Mouse (Mus musculus): ENCODE results near the gene Parp8. TPM values are rescaled to one million over a fixed set of nuclear protein-coding genes. Genes with fewer than 3 reads are reported as not detected.
A peak's percentile ranks its signal among the peaks of the same experiment; 100 is the strongest.

Parp8 gene
- polyA plus RNA-seq, 1 experiment from 2014 or later, result 16.2 TPM

GRCm38 (mm10) chr13:117028221-117028620 lies 2.9 kb upstream of the Parp8 start:
- peaks cover 16% of the 10 kb centered on the region for H3K79me2 ChIP-seq (ENCODE audit: inconsistent target)
- H3K36me3 ChIP-seq (ENCODE audit: inconsistent target), result no peaks in the 10 kb centered on the region
- no peak overlapping the region for H3K27ac ChIP-seq
- 31% methylated on average over 5 of the region's 5 CpGs for WGBS (ENCODE audit: missing documents)
- H3K4me3 ChIP-seq (ENCODE audit: inconsistent target), result no peak overlapping the region

GRCm38 (mm10) chr13:117027336-117027735 lies 2.0 kb upstream of the Parp8 start:
- Histone ChIP-seq H3K79me2 (ENCODE audit: inconsistent target) (peaks cover 25% of the 10 kb centered on the region), H3K4me3 (ENCODE audit: inconsistent target) (no peak overlapping the region), H3K27ac (no peak overlapping the region), H3K36me3 (ENCODE audit: inconsistent target) (no peaks in the 10 kb centered on the region)
- 94% methylated on average over 9 of the region's 9 CpGs for WGBS (ENCODE audit: missing documents)

GRCm38 (mm10) chr13:117026276-117026780 lies 991 bp upstream of the Parp8 start:
- Histone ChIP-seq H3K79me2 (ENCODE audit: inconsistent target) (peaks cover 35% of the 10 kb centered on the region), H3K4me3 (ENCODE audit: inconsistent target) (peak overlapping the region; percentile 14; the same call in 1 of the 2 replicates), H3K36me3 (ENCODE audit: inconsistent target) (no peaks in the 10 kb centered on the region), H3K27ac (no peak overlapping the region)
- 67% methylated on average over 7 of the region's 7 CpGs for WGBS (ENCODE audit: missing documents)

GRCm38 (mm10) chr13:117024916-117025225 lies 466 bp downstream of the Parp8 start:
- peaks cover 50% of the 10 kb centered on the region for H3K79me2 ChIP-seq (ENCODE audit: inconsistent target)
- peak overlapping the region; percentile 93 for H3K4me3 ChIP-seq (ENCODE audit: inconsistent target)
- 1% methylated on average over 9 of the region's 18 CpGs for WGBS (ENCODE audit: missing documents)
- no peaks in the 10 kb centered on the region for H3K36me3 ChIP-seq (ENCODE audit: inconsistent target)
- peak overlapping the region; percentile 66 for H3K27ac ChIP-seq

GRCm38 (mm10) chr13:117024127-117024915 lies 1.0 kb downstream of the Parp8 start:
- Histone ChIP-seq H3K79me2 (ENCODE audit: inconsistent target) (peaks cover 55% of the 10 kb centered on the region), H3K27ac (peak overlapping the region; percentile 46; the same call in 1 of the 2 replicates), H3K4me3 (ENCODE audit: inconsistent target) (peak overlapping the region; percentile 93), H3K36me3 (ENCODE audit: inconsistent target) (no peaks in the 10 kb centered on the region)
- WGBS (ENCODE audit: missing documents), result 1% methylated on average over 49 of the region's 64 CpGs

- Histone ChIP-seq H3K4me3 (ENCODE audit: inconsistent target) (peak overlapping the region; percentile 54), H3K36me3 (ENCODE audit: inconsistent target) (no peaks in the 10 kb centered on the region), H3K79me2 (ENCODE audit: inconsistent target) (peaks cover 63% of the 10 kb centered on the region), H3K27ac (peak overlapping the region; percentile 46; the same call in 1 of the 2 replicates)
- WGBS (ENCODE audit: missing documents), result 8% methylated on average over 12 of the region's 12 CpGs
Observed at GRCm38 (mm10) chr13:117023346-117024050, 1.8 kb downstream of the Parp8 start.

- Histone ChIP-seq H3K4me3 (ENCODE audit: inconsistent target) (no peak overlapping the region), H3K36me3 (ENCODE audit: inconsistent target) (no peaks in the 10 kb centered on the region), H3K79me2 (ENCODE audit: inconsistent target) (peaks cover 92% of the 10 kb centered on the region), H3K27ac (no peak overlapping the region)
- WGBS (ENCODE audit: missing documents), result 27% methylated on average over 6 of the region's 6 CpGs
Observed at GRCm38 (mm10) chr13:117020631-117021030, 4.7 kb downstream of the Parp8 start.

GRCm38 (mm10) chr13:117018676-117019075 lies 6.7 kb downstream of the Parp8 start:
- WGBS (ENCODE audit: missing documents), result 59% methylated on average over 6 of the region's 6 CpGs

GRCm38 (mm10) chr13:117013516-117013915 lies 11.8 kb downstream of the Parp8 start:
- 90% methylated on average over 2 of the region's 2 CpGs for WGBS (ENCODE audit: missing documents)
- 0 out of 2 replicates have a peak, but pooled peaks cover 3% of the 10 kb centered on the region for H3K36me3 ChIP-seq (ENCODE audit: inconsistent target)
- H3K79me2 ChIP-seq (ENCODE audit: inconsistent target), result peaks cover 100% of the 10 kb centered on the region
- H3K27ac ChIP-seq, result no peak overlapping the region
- H3K4me3 ChIP-seq (ENCODE audit: inconsistent target), result no peak overlapping the region

More at GRCm38 (mm10) chr13:117018676-117019075, 6.7 kb downstream of the Parp8 start:
- Histone ChIP-seq H3K4me3 (ENCODE audit: inconsistent target) (no peak overlapping the region), H3K79me2 (ENCODE audit: inconsistent target) (peaks cover 100% of the 10 kb centered on the region), H3K27ac (no peak overlapping the region), H3K36me3 (ENCODE audit: inconsistent target) (0 out of 2 replicates have a peak, but pooled peaks cover 3% of the 10 kb centered on the region)

- H3K4me3 ChIP-seq (ENCODE audit: inconsistent target), result no peak overlapping the region
- peaks cover 100% of the 10 kb centered on the region for H3K79me2 ChIP-seq (ENCODE audit: inconsistent target)
- H3K36me3 ChIP-seq (ENCODE audit: inconsistent target), result 0 out of 2 replicates have a peak, but pooled peaks cover 3% of the 10 kb centered on the region
- 95% methylated on average over 9 of the region's 9 CpGs for WGBS (ENCODE audit: missing documents)
- no peak overlapping the region for H3K27ac ChIP-seq
Observed at GRCm38 (mm10) chr13:117012031-117012430, 13.3 kb downstream of the Parp8 start.

- H3K36me3 ChIP-seq (ENCODE audit: inconsistent target), result 0 out of 2 replicates have a peak, but pooled peaks cover 3% of the 10 kb centered on the region
- 94% methylated on average over 8 of the region's 8 CpGs for WGBS (ENCODE audit: missing documents)
Observed at GRCm38 (mm10) chr13:117010143-117010542, 15.2 kb downstream of the Parp8 start.

GRCm38 (mm10) chr13:117008021-117009015 lies 17.0 kb downstream of the Parp8 start:
- WGBS (ENCODE audit: missing documents), result 91% methylated on average over 9 of the region's 9 CpGs

More at GRCm38 (mm10) chr13:117010143-117010542, 15.2 kb downstream of the Parp8 start:
- H3K4me3 ChIP-seq (ENCODE audit: inconsistent target), result no peak overlapping the region
- H3K79me2 ChIP-seq (ENCODE audit: inconsistent target), result peaks cover 100% of the 10 kb centered on the region
- no peak overlapping the region for H3K27ac ChIP-seq

GRCm38 (mm10) chr13:117007566-117007965 lies 17.8 kb downstream of the Parp8 start:
- Histone ChIP-seq H3K4me3 (ENCODE audit: inconsistent target) (no peak overlapping the region), H3K36me3 (ENCODE audit: inconsistent target) (no peaks in the 10 kb centered on the region)
- 83% methylated on average over 2 of the region's 2 CpGs for WGBS (ENCODE audit: missing documents)

More at GRCm38 (mm10) chr13:117008021-117009015, 17.0 kb downstream of the Parp8 start:
- Histone ChIP-seq H3K36me3 (ENCODE audit: inconsistent target) (no peaks in the 10 kb centered on the region), H3K27ac (no peak overlapping the region), H3K79me2 (ENCODE audit: inconsistent target) (peaks cover 100% of the 10 kb centered on the region), H3K4me3 (ENCODE audit: inconsistent target) (no peak overlapping the region)

GRCm38 (mm10) chr13:117006638-117007037 lies 18.7 kb downstream of the Parp8 start:
- Histone ChIP-seq H3K79me2 (ENCODE audit: inconsistent target) (peaks cover 100% of the 10 kb centered on the region), H3K36me3 (ENCODE audit: inconsistent target) (no peaks in the 10 kb centered on the region), H3K27ac (no peak overlapping the region), H3K4me3 (ENCODE audit: inconsistent target) (no peak overlapping the region)
- WGBS (ENCODE audit: missing documents), result 89% methylated on average over 4 of the region's 4 CpGs

More at GRCm38 (mm10) chr13:117007566-117007965, 17.8 kb downstream of the Parp8 start:
- H3K79me2 ChIP-seq (ENCODE audit: inconsistent target), result peaks cover 100% of the 10 kb centered on the region
- no peak overlapping the region for H3K27ac ChIP-seq

All from macrophage (primary cell).